ENCODE assay signal across 10 mouse cellular contexts in the genomic region with DNA sequence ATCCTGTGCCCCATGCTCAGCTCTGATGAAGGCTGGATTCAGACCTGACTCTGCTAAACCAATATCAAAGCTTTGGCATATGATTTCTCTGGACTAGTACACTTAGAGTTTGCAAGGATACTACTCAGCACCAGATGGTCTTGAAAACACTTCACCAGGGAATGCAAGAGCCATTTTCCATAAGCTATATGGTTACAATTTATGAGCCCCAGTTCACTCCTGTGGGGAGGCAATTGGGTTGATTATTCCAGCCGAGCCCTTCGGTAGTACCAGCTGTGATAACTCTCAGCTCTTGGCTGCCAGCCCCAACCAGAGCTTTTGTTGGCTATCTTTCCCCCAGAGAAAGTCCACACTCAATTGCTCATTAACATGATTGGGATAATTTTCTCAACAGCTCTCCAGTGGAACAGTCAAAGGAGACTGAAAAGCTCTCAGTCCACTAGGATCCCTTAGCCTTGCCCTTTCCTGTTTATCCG.
DNase-seq lines count a peak whose midpoint lies in the region; ATAC-seq and TF ChIP-seq lines count a peak whose summit lies in the region.
"Had no signal": no experiment of that assay in that cellular context is flagged by ENCODE, and none has a peak within 500 bp of the region (broad histone marks: within the 10 kb centered on the region; RNA-seq: fewer than 3 reads in every experiment).

No protein-coding gene starts in this region.

- H3K27me3 ChIP-seq in limb, embryonic 12.5 days = no peaks in the 10 kb centered on the region
- H3K27me3 ChIP-seq in limb, embryonic 10.5 days (ENCODE audit: low read depth, poor library complexity, severe bottlenecking) = no peaks in the 10 kb centered on the region
- H3K27me3 ChIP-seq: Patski had no signal

- H3K27ac ChIP-seq in limb, embryonic 12.5 days = 0 out of 2 replicates have a peak overlapping the region, but pooled peaks have one; percentile 23
- no peak overlapping the region for H3K27ac ChIP-seq in limb, embryonic 10.5 days
- peak overlapping the region; percentile 64 for H3K27ac ChIP-seq in layer of hippocampus, adult 2 months
- H3K27ac ChIP-seq: macrophage had no signal

- no peak overlapping the region for H3K4me3 ChIP-seq in limb, embryonic 12.5 days (replicated peaks)
- no peak overlapping the region for H3K4me3 ChIP-seq in limb, embryonic 10.5 days
- no peak overlapping the region for H3K4me3 ChIP-seq in layer of hippocampus, adult 2 months

- peaks cover 13% of the 10 kb centered on the region for H3K4me1 ChIP-seq in limb, embryonic 12.5 days (replicated peaks)
- H3K4me1 ChIP-seq in limb, embryonic 10.5 days = no peaks in the 10 kb centered on the region

- ATAC-seq in limb, embryonic 12.5 days (ENCODE audit: insufficient number of reproducible peaks, insufficient read depth, low FRiP score, low TSS enrichment, low read depth) = peak; percentile 52; the same call in 1 of the 2 replicates
- ATAC-seq in megakaryocyte, adult 5-6 weeks (ENCODE audit: poor library complexity, severe bottlenecking) = no peak
- ATAC-seq: Patski had no signal

- intact Hi-C loops in heart, postnatal 25 days (cut with DNase I) = no loop called here

- no peak for DNase-seq in limb, embryonic 10.5 days (ENCODE audit: low spot score)
- peak; percentile 22 for DNase-seq in heart, postnatal 25 days (ENCODE audit: low spot score)
- peak; percentile 44 to 64 for DNase-seq in layer of hippocampus, adult 2 months (ENCODE audit: low spot score in 2 of 2)
- peak; percentile 41 to 61 for DNase-seq in lung, postnatal 4 days
- no peak for DNase-seq in embryo, embryonic 9.5 days (ENCODE audit: extremely low spot score)
- no peak for DNase-seq in ovary, postnatal 10 days (ENCODE audit: low spot score)

- H3K9me3 ChIP-seq in limb, embryonic 12.5 days = no peaks in the 10 kb centered on the region
- no peaks in the 10 kb centered on the region for H3K9me3 ChIP-seq in limb, embryonic 10.5 days (replicated peaks)

- H3K4me2 ChIP-seq in limb, embryonic 12.5 days = no peak overlapping the region

- no peaks in the 10 kb centered on the region for H3K36me3 ChIP-seq in limb, embryonic 12.5 days
- H3K36me3 ChIP-seq in limb, embryonic 10.5 days = no peaks in the 10 kb centered on the region

- TF ChIP-seq CTCF in layer of hippocampus, adult 2 months (conservative IDR thresholded peaks at IDR 0.05) = no peak

- no peak overlapping the region for H3K9ac ChIP-seq in limb, embryonic 12.5 days (replicated peaks)

- 40% methylated on average over 3 of the region's 3 CpGs for WGBS in limb, embryonic 12.5 days
- 75% methylated on average over 3 of the region's 3 CpGs for WGBS in limb, embryonic 10.5 days

Comparison
In these comparisons a context has a peak if more than half of its experiments do, and no peak if none do; other contexts are left out.
1. DNase-seq: peak in heart, postnatal 25 days (single experiment), layer of hippocampus, adult 2 months (2 of 2) and lung, postnatal 4 days (2 of 2); none in limb, embryonic 10.5 days (single experiment), embryo, embryonic 9.5 days (single experiment) and ovary, postnatal 10 days (single experiment).